Mouse (Mus musculus) testis, adult 2 months (tissue): ENCODE results near the gene Wdr78. TPM values are rescaled to one million over a fixed set of nuclear protein-coding genes. Genes with fewer than 3 reads are reported as not detected.

Source experiments
- H3K27ac ChIP-seq: fragments of 200-500 bp; 2 replicates; pipeline ENCODE4 v1.5.1; 2012; ENCODE audit warnings: low read depth, low read length; ENCODE audit not compliant: control insufficient read depth, insufficient read depth
- H3K27me3 ChIP-seq: fragments of 200-500 bp; 2 replicates; pipeline ENCODE4 v1.6.1; 2012; ENCODE audit warnings: mild to moderate bottlenecking, low read length, moderate library complexity; ENCODE audit not compliant: control insufficient read depth, insufficient read depth
- H3K36me3 ChIP-seq: fragments of 200-500 bp; 2 replicates; pipeline ENCODE4 v1.6.1; 2012; ENCODE audit warnings: mild to moderate bottlenecking, low read length; ENCODE audit not compliant: control insufficient read depth, insufficient read depth
- H3K4me1 ChIP-seq: fragments of 200-500 bp; 2 replicates; pipeline ENCODE4 v1.6.1; 2012; ENCODE audit warnings: low read length; ENCODE audit not compliant: control insufficient read depth, insufficient read depth
- H3K4me3 ChIP-seq: fragments of 200-500 bp; 2 replicates; pipeline ENCODE4 v1.5.1; 2012; ENCODE audit warnings: low read depth, mild to moderate bottlenecking, low read length, moderate library complexity, mixed read lengths; ENCODE audit not compliant: control insufficient read depth
- CTCF ChIP-seq: fragments of 200-500 bp; IDR thresholded peaks from 2 replicates; pipeline ENCODE4 v1.5.1; 2012; ENCODE audit warnings: low read depth, mild to moderate bottlenecking, inconsistent platforms, low read length, moderate library complexity; ENCODE audit not compliant: control insufficient read depth, insufficient read depth, insufficient replicate concordance
- POLR2A ChIP-seq: fragments of 200-500 bp; IDR thresholded peaks from 2 replicates; pipeline ENCODE4 v1.6.1; 2012; ENCODE audit warnings: low read depth, mild to moderate bottlenecking, inconsistent platforms, low read length, moderate library complexity; ENCODE audit not compliant: control insufficient read depth
- polyA plus RNA-seq: library from polyadenylated mRNA; depleted of rRNA; stranded (reverse); fragments of >200 nt; gene quantifications from 2 replicates; pipeline ENCODE4 v1.2.3, GENCODE M21; 2012

Wdr78 gene
- polyA plus RNA-seq, 1 experiment, result 25.2 TPM

DNA sequence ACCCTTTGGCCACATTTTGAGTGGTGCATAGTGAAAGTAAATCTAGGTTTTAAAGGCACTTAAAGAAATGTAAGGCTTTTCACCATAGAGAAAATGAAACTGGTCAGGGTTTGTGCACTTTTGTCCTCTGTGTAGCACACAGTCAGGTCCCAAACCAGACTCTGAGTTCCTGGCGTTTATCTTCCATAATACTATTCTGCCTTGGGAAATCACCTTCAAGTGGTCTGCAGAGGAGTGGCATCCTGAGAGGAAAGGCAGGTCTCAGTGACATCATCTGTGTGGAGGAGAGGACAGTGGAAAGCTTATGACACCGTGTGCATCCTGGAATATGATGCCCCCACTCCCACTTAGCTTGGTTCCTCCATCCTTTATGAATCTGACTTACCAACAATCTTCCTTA is 8.7 kb upstream of the Wdr78 start:
- no peaks in the 10 kb centered on the region for H3K36me3 ChIP-seq
- no peak overlapping the region for H3K4me3 ChIP-seq
- H3K4me1 ChIP-seq, result no peaks in the 10 kb centered on the region
- TF ChIP-seq CTCF, result no peak
- TF ChIP-seq POLR2A, result no peak
- H3K27me3 ChIP-seq, result no peaks in the 10 kb centered on the region
- no peak overlapping the region for H3K27ac ChIP-seq

DNA sequence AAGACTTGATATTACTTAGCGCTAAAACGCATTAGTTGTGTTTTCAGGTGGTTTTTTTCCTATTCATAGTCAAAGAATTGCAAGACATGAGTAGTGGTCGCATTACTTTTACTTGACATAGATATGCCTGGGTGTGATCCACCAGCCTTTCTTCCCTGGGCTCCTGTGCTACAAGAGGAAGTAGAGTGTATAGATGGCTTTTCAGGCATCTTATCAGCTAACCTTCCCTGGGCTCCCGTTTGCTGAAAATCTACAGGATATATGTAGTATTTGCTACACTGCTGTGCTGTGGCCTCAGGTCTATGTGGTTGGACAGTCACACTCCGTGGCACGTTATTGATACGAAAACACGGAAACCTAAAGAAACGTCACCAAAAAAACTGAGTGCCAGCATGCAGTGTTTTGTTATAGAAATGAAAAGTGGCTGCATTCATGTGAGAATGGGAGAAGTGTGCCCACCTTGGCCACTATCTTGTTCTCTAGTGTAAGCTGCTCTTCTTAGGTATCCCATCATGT is 6.6 kb upstream of the Wdr78 start:
- TF ChIP-seq CTCF, result no peak
- no peak for TF ChIP-seq POLR2A
- Histone ChIP-seq H3K27me3 (no peaks in the 10 kb centered on the region), H3K4me1 (no peaks in the 10 kb centered on the region), H3K27ac (no peak overlapping the region), H3K36me3 (no peaks in the 10 kb centered on the region), H3K4me3 (no peak overlapping the region)

DNA sequence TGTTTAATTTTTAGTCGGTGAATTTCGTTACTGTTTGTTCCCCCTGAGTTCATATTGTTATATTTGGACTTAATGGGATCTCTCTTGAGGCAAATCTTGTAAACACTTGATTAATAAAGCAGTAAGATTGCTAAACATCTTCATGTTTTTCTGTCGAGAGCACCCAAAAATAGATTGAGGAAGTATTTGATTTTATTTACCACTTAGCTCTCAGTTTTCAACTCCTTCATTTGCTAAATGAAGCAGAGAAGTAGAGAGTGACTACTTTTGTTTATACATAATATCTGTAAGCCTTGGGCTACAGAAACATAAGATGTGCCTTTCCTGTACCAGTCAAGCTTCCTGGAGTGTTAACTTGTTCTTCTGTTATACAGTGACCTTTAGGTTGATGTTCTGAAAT is 6.0 kb upstream of the Wdr78 start:
- no peaks in the 10 kb centered on the region for H3K27me3 ChIP-seq
- H3K27ac ChIP-seq, result no peak overlapping the region
- H3K4me3 ChIP-seq, result no peak overlapping the region
- no peaks in the 10 kb centered on the region for H3K36me3 ChIP-seq
- TF ChIP-seq POLR2A (no peak), CTCF (no peak)
- H3K4me1 ChIP-seq, result peaks cover 2% of the 10 kb centered on the region

DNA sequence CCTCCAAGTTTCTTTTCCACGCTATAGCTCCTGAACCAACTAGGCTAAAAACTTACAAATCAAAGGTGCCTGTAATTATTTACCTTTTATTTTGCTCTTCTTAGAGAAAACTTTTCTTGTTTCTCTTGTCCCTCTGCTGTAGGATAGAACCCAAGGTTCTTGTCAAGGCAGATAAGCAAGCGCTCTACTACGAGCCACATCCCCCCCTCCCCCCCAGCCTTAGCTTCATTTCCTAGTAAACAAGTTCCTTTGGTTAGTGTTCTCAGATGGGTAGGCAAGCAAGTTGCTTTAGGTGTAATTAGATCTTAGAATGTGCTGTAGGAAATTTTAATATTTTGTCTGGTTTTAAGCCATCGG is 5.7 kb upstream of the Wdr78 start:
- TF ChIP-seq POLR2A (no peak), CTCF (no peak)
- Histone ChIP-seq H3K36me3 (no peaks in the 10 kb centered on the region), H3K27ac (peak overlapping the region; percentile 97), H3K4me1 (peaks cover 3% of the 10 kb centered on the region), H3K4me3 (peak overlapping the region; percentile 94), H3K27me3 (no peaks in the 10 kb centered on the region)

DNA sequence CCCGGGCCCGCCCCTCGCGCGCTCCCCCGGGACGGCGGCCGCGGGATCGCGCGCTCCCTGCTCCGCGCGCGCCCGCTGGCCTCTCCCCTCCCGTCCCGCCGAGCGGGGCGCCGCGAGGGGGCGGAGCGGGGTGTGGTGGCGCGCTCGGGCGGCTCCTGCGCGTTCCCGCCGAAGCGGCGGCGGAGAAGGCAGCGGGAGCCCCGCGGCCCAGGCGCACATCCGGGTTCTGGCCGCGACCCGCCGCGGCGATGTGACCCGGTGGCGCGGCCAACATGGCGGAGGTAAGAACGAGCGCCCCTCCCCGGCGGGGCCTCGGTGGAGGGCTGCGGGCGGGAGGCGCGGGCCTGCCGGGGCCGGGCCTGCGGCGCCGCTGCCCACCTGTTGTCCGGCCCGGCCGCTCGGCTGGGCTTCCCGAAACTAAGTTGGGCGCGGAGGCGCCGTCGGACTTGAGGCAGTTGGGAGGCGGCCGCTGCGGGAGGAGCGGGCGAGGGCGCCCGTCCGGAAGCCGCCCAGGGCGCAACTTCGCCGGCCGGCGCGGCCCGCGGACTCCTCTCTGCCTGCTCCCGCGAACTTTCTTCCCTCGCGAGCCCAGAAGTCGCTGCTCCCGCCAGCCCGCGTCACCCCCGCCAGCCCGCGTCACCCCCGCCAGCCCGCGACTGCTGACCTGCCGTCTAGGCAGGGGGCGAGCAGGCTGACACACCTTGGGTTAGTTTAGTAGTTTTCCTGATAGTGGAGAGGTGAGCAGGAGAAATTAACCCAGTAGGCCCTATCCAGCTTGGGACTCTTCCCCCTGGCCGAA is 5.1 kb upstream of the Wdr78 start:
- Histone ChIP-seq H3K36me3 (no peaks in the 10 kb centered on the region), H3K4me3 (peak overlapping the region; percentile 94)
- no peak for TF ChIP-seq CTCF
- TF ChIP-seq POLR2A, result 0 out of 2 replicates have a peak, but pooled peaks have one; percentile 66

DNA sequence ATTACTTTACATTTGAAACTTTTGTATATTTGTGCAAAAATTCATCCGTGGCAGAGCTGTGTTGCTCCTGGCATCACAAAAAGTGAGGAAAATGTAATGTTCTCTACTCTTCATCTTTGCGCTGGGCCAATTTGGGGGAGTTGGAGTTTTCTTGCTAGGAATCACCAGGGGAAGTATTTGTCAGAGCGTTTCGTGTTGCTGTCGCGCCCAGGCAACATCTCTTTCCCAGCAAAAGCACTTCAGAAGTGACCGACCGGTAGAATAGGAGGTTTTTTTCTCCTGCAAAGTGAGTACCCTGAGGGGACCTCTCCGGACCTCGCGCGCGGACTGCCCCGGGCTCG is 4.5 kb upstream of the Wdr78 start:
- H3K27ac ChIP-seq, result peak overlapping the region; percentile 97
- H3K4me1 ChIP-seq, result peaks cover 3% of the 10 kb centered on the region
- peak overlapping the region; percentile 94 for H3K4me3 ChIP-seq
- H3K27me3 ChIP-seq, result no peaks in the 10 kb centered on the region
- H3K36me3 ChIP-seq, result no peaks in the 10 kb centered on the region
- TF ChIP-seq POLR2A (no peak), CTCF (no peak)

More for the DNA sequence above, 5.1 kb upstream of the Wdr78 start:
- peaks cover 3% of the 10 kb centered on the region for H3K4me1 ChIP-seq
- no peaks in the 10 kb centered on the region for H3K27me3 ChIP-seq
- peak overlapping the region; percentile 97 for H3K27ac ChIP-seq

DNA sequence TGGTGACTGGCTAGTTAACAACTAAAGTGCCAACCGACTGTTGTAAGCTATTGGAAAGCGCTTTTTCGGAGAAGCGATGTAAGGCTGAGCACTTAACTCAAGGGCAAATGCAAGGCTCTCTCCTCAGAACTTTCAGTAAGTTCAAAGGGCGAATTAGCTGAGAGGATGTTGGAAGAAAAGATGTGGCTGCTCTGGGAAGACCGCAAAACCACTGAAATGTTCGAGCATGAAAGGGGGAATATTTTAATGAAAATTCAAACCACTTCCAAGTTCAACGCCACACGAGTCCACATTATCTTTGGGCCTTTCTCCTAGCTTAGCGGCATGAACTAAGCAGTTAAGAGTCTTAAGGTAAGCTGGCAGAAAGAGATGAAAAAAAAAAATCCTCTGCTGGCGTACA is 953 bp downstream of the Wdr78 start:
- Histone ChIP-seq H3K27me3 (no peaks in the 10 kb centered on the region), H3K4me3 (peak overlapping the region; percentile 95), H3K4me1 (peaks cover 5% of the 10 kb centered on the region), H3K27ac (peak overlapping the region; percentile 96), H3K36me3 (no peaks in the 10 kb centered on the region)
- TF ChIP-seq CTCF (no peak), POLR2A (no peak)
